Mouse (Mus musculus): ENCODE results near the gene Utp18. TPM values are rescaled to one million over a fixed set of nuclear protein-coding genes. Genes with fewer than 3 reads are reported as not detected.
"Not testable (repeated sequence)": the region's sequence is repeated elsewhere in the genome, so short reads cannot be mapped to it uniquely, and the experiment has no call there.

The Utp18 gene
- polyA plus RNA-seq (2014; fragmentation: Nextera tagmentation; extraction: Ambion mirVana) = 23.8 and 25.2 TPM in 2 replicates

GRCm38 (mm10) chr11:93885572-93886410 lies at the start of gene Utp18, which contains the start of gene Mbtd1:
Gene Utp18, minus strand, starts transcription at chr11:93885766.
Gene Mbtd1, plus strand, starts transcription at chr11:93885852.
- Histone ChIP-seq H3K9me3 (replicated peaks; ENCODE audit: control insufficient read depth, low read length) (no peaks in the 10 kb centered on the region), H3K4me3 (ENCODE audit: low read depth, low read length) (peak within 1 kb of the TSS; percentile 92), H3K4me1 (ENCODE audit: control insufficient read depth, insufficient read depth, low read length) (peaks cover 6% of the 10 kb centered on the region), H3K36me3 (ENCODE audit: control insufficient read depth, insufficient read depth, low read length) (no peaks in the 10 kb centered on the region; the same call in 1 of the 2 replicates), H3K9ac (ENCODE audit: low read depth, low read length) (peak within 1 kb of the TSS; percentile 89), H3K27ac (ENCODE audit: low read depth, low read length) (peak within 1 kb of the TSS; percentile 95), H3K4me2 (peak within 1 kb of the TSS; percentile 74), H3K27me3 (ENCODE audit: control insufficient read depth, insufficient read depth, low read length) (no peaks in the 10 kb centered on the region)
- ATAC-seq (replicated peaks; ENCODE audit: insufficient number of reproducible peaks, low FRiP score, low TSS enrichment) = peak; percentile 97
- 1% methylated on average over 82 of the region's 83 CpGs for WGBS (ENCODE audit: insufficient replicate concordance)

- Histone ChIP-seq H3K27ac (ENCODE audit: low read depth, low read length) (no peak overlapping the region), H3K36me3 (ENCODE audit: control insufficient read depth, insufficient read depth, low read length) (peaks cover 21% of the 10 kb centered on the region), H3K9me3 (replicated peaks; ENCODE audit: control insufficient read depth, low read length) (no peaks in the 10 kb centered on the region), H3K4me3 (ENCODE audit: low read depth, low read length) (no peak overlapping the region), H3K4me1 (ENCODE audit: control insufficient read depth, insufficient read depth, low read length) (no peaks in the 10 kb centered on the region), H3K9ac (ENCODE audit: low read depth, low read length) (no peak overlapping the region), H3K27me3 (ENCODE audit: control insufficient read depth, insufficient read depth, low read length) (no peaks in the 10 kb centered on the region), H3K4me2 (no peak overlapping the region)
- no peak for ATAC-seq (replicated peaks; ENCODE audit: insufficient number of reproducible peaks, low FRiP score, low TSS enrichment)
Observed at GRCm38 (mm10) chr11:93929106-93929505, 43.5 kb upstream of the Utp18 start.

GRCm38 (mm10) chr11:93915019-93915418 lies 29.5 kb upstream of the Utp18 start:
- H3K27ac ChIP-seq (ENCODE audit: low read depth, low read length); H3K9ac ChIP-seq (ENCODE audit: low read depth, low read length); H3K9me3 ChIP-seq (replicated peaks; ENCODE audit: control insufficient read depth, low read length); H3K4me2 ChIP-seq; H3K4me1 ChIP-seq (ENCODE audit: control insufficient read depth, insufficient read depth, low read length); H3K27me3 ChIP-seq (ENCODE audit: control insufficient read depth, insufficient read depth, low read length); H3K4me3 ChIP-seq (ENCODE audit: low read depth, low read length); ATAC-seq (replicated peaks; ENCODE audit: insufficient number of reproducible peaks, low FRiP score, low TSS enrichment): not testable (repeated sequence)
- H3K36me3 ChIP-seq (ENCODE audit: control insufficient read depth, insufficient read depth, low read length) = peaks cover 25% of the 10 kb centered on the region
- 94% methylated on average over 2 of the region's 2 CpGs for WGBS (ENCODE audit: insufficient replicate concordance)

- Histone ChIP-seq H3K36me3 (ENCODE audit: control insufficient read depth, insufficient read depth, low read length) (peaks cover 25% of the 10 kb centered on the region), H3K9me3 (replicated peaks; ENCODE audit: control insufficient read depth, low read length) (no peaks in the 10 kb centered on the region), H3K4me3 (ENCODE audit: low read depth, low read length) (no peak overlapping the region), H3K4me1 (ENCODE audit: control insufficient read depth, insufficient read depth, low read length) (no peaks in the 10 kb centered on the region), H3K4me2 (no peak overlapping the region), H3K9ac (ENCODE audit: low read depth, low read length) (no peak overlapping the region), H3K27me3 (ENCODE audit: control insufficient read depth, insufficient read depth, low read length) (no peaks in the 10 kb centered on the region), H3K27ac (ENCODE audit: low read depth, low read length) (no peak overlapping the region)
- 84% methylated on average over 3 of the region's 3 CpGs for WGBS (ENCODE audit: insufficient replicate concordance)
- ATAC-seq (replicated peaks; ENCODE audit: insufficient number of reproducible peaks, low FRiP score, low TSS enrichment) = no peak
Observed at GRCm38 (mm10) chr11:93911603-93912002, 26.0 kb upstream of the Utp18 start.

GRCm38 (mm10) chr11:93908829-93909228 lies 23.3 kb upstream of the Utp18 start:
- no peak overlapping the region for H3K4me2 ChIP-seq
- no peaks in the 10 kb centered on the region for H3K9me3 ChIP-seq (replicated peaks; ENCODE audit: control insufficient read depth, low read length)
- WGBS (ENCODE audit: insufficient replicate concordance) = 90% methylated on average over 9 of the region's 9 CpGs
- H3K9ac ChIP-seq (ENCODE audit: low read depth, low read length) = no peak overlapping the region
- H3K36me3 ChIP-seq (ENCODE audit: control insufficient read depth, insufficient read depth, low read length) = peaks cover 27% of the 10 kb centered on the region
- no peaks in the 10 kb centered on the region for H3K4me1 ChIP-seq (ENCODE audit: control insufficient read depth, insufficient read depth, low read length)
- no peak overlapping the region for H3K27ac ChIP-seq (ENCODE audit: low read depth, low read length)
- ATAC-seq (replicated peaks; ENCODE audit: insufficient number of reproducible peaks, low FRiP score, low TSS enrichment) = no peak
- no peaks in the 10 kb centered on the region for H3K27me3 ChIP-seq (ENCODE audit: control insufficient read depth, insufficient read depth, low read length)
- H3K4me3 ChIP-seq (ENCODE audit: low read depth, low read length) = no peak overlapping the region

- no peak overlapping the region for H3K4me3 ChIP-seq (ENCODE audit: low read depth, low read length)
- no peaks in the 10 kb centered on the region for H3K27me3 ChIP-seq (ENCODE audit: control insufficient read depth, insufficient read depth, low read length)
- H3K36me3 ChIP-seq (ENCODE audit: control insufficient read depth, insufficient read depth, low read length) = peaks cover 27% of the 10 kb centered on the region
- H3K9me3 ChIP-seq (replicated peaks; ENCODE audit: control insufficient read depth, low read length) = no peaks in the 10 kb centered on the region
- no peak overlapping the region for H3K9ac ChIP-seq (ENCODE audit: low read depth, low read length)
- ATAC-seq (replicated peaks; ENCODE audit: insufficient number of reproducible peaks, low FRiP score, low TSS enrichment) = no peak
- no peaks in the 10 kb centered on the region for H3K4me1 ChIP-seq (ENCODE audit: control insufficient read depth, insufficient read depth, low read length)
- WGBS (ENCODE audit: insufficient replicate concordance) = 85% methylated on average over 3 of the region's 3 CpGs
- no peak overlapping the region for H3K4me2 ChIP-seq
- H3K27ac ChIP-seq (ENCODE audit: low read depth, low read length) = no peak overlapping the region
Observed at GRCm38 (mm10) chr11:93907839-93908238, 22.3 kb upstream of the Utp18 start.

GRCm38 (mm10) chr11:93906834-93907233 lies 21.3 kb upstream of the Utp18 start:
- Histone ChIP-seq H3K9me3 (replicated peaks; ENCODE audit: control insufficient read depth, low read length) (no peaks in the 10 kb centered on the region), H3K36me3 (ENCODE audit: control insufficient read depth, insufficient read depth, low read length) (peaks cover 27% of the 10 kb centered on the region), H3K4me3 (ENCODE audit: low read depth, low read length) (no peak overlapping the region), H3K9ac (ENCODE audit: low read depth, low read length) (no peak overlapping the region), H3K4me2 (no peak overlapping the region), H3K4me1 (ENCODE audit: control insufficient read depth, insufficient read depth, low read length) (no peaks in the 10 kb centered on the region), H3K27ac (ENCODE audit: low read depth, low read length) (no peak overlapping the region), H3K27me3 (ENCODE audit: control insufficient read depth, insufficient read depth, low read length) (no peaks in the 10 kb centered on the region)
- 84% methylated on average over 4 of the region's 4 CpGs for WGBS (ENCODE audit: insufficient replicate concordance)
- no peak for ATAC-seq (replicated peaks; ENCODE audit: insufficient number of reproducible peaks, low FRiP score, low TSS enrichment)

- Histone ChIP-seq H3K4me3 (ENCODE audit: low read depth, low read length) (no peak overlapping the region), H3K36me3 (ENCODE audit: control insufficient read depth, insufficient read depth, low read length) (no peaks in the 10 kb centered on the region), H3K4me1 (ENCODE audit: control insufficient read depth, insufficient read depth, low read length) (no peaks in the 10 kb centered on the region), H3K9ac (ENCODE audit: low read depth, low read length) (no peak overlapping the region), H3K9me3 (replicated peaks; ENCODE audit: control insufficient read depth, low read length) (no peaks in the 10 kb centered on the region), H3K27me3 (ENCODE audit: control insufficient read depth, insufficient read depth, low read length) (no peaks in the 10 kb centered on the region), H3K27ac (ENCODE audit: low read depth, low read length) (no peak overlapping the region), H3K4me2 (no peak overlapping the region)
- WGBS (ENCODE audit: insufficient replicate concordance) = 74% methylated on average over 3 of the region's 3 CpGs
- no peak for ATAC-seq (replicated peaks; ENCODE audit: insufficient number of reproducible peaks, low FRiP score, low TSS enrichment)
Observed at GRCm38 (mm10) chr11:93897732-93898131, 12.2 kb upstream of the Utp18 start.

- WGBS (ENCODE audit: insufficient replicate concordance) = 6% methylated on average over 4 of the region's 4 CpGs
- Histone ChIP-seq H3K4me3 (ENCODE audit: low read depth, low read length) (peak overlapping the region; percentile 92), H3K36me3 (ENCODE audit: control insufficient read depth, insufficient read depth, low read length) (peaks cover 3% of the 10 kb centered on the region), H3K27ac (ENCODE audit: low read depth, low read length) (0 out of 2 replicates have a peak overlapping the region, but pooled peaks have one; percentile 95), H3K9ac (ENCODE audit: low read depth, low read length) (peak overlapping the region; percentile 89), H3K4me2 (peak overlapping the region; percentile 60), H3K9me3 (replicated peaks; ENCODE audit: control insufficient read depth, low read length) (no peaks in the 10 kb centered on the region), H3K27me3 (ENCODE audit: control insufficient read depth, insufficient read depth, low read length) (no peaks in the 10 kb centered on the region), H3K4me1 (ENCODE audit: control insufficient read depth, insufficient read depth, low read length) (peaks cover 6% of the 10 kb centered on the region)
- ATAC-seq (replicated peaks; ENCODE audit: insufficient number of reproducible peaks, low FRiP score, low TSS enrichment) = no peak
Observed at GRCm38 (mm10) chr11:93887080-93887447, 1.5 kb upstream of the Utp18 start.
